Mouse (Mus musculus) hematopoietic stem cell, adult 5-6 weeks (primary cell): ENCODE measurements around the gene Ago3. TPM values are rescaled to one million over a fixed set of nuclear protein-coding genes. Genes with fewer than 3 reads are reported as not detected.

Experiments
- ATAC-seq, 2 experiments: fragments of 125-278 bp in 1 of 2; replicated peaks in 1 of 2; 2 replicates each; pipeline ENCODE4 v1.8.0; 2016 to 2017; ENCODE audit warnings: inconsistent platforms in 2 of 2, mild to moderate bottlenecking in 2 of 2, moderate number of reproducible peaks in 2 of 2, low read depth in 1 of 2, moderate TSS enrichment in 1 of 2; ENCODE audit not compliant: low FRiP score in 2 of 2, poor library complexity in 2 of 2, severe bottlenecking in 2 of 2, insufficient read depth in 1 of 2, low TSS enrichment in 1 of 2
- total RNA-seq: library from RNA; stranded (forward); fragments of 172-1452, 232-1000 nt; gene quantifications from 2 replicates; pipeline ENCODE4 v1.2.3, GENCODE M21; 2017

Gene Ago3
- 7.5 and 13.1 TPM in 2 replicates for total RNA-seq

- ATAC-seq: peak; percentile 84 to 92
These were observed at the start of gene Ago3 for GRCm38 (mm10) chr4:126429347-126430079. Gene Ago3, minus strand, starts transcription at chr4:126429556.

DNA sequence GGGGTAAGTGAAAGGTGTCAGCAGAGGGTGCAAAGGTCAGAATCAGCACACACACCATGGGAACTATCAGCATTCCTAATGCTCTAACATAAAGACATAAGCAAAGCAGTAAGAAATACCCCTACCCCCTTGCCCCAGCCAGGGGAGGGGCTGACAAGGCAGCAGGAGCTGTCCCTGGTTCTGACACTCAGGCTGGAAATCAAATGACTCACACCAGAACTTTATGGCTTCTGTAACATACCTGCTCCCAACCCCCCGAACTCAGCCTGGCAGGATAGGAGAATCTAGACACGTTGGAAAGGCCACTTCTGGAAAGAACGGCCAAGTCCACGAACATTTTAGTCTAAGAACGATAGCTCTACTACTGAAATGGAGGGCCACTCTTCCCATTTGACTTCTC is 43.7 kb upstream of the Ago3 start:
- ATAC-seq: no peak

DNA sequence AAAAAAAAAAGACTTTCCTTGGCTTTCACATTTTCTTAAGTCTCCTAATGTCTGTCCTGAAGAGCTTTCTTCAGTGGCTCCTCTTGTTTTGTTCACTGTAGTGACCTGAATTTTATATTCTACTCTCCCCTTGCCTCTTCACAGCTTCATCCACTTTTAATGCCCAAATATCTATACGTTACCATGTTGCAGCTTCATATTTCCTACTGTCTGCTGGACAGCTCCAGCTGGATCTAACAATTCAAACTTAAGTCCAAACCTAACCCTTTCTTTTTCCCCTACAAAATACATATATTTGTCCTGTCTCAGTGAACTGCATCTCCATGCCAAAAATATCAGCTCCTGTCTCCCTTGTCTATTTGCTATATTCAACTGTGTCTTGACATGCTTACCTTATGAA is 40.0 kb upstream of the Ago3 start:
- no peak for ATAC-seq

DNA sequence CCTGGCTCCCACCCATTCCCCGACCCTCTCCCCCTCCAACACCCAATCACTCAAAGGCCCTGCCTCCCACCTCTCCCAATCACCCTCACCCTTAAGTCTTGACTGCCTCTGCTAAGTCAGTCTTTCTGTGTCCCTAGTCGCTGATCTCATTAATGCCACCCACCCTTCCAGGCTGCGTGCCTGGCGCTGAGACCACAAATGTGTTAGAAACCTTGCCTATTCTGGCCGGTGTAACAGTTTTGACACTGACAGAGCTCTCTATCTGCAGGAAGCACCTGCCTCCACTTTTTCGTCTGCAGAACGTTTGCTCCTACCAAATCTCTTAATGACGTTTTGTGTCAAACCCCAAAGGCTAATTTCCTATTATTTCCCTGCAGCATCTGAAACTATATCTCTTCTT is 39.6 kb upstream of the Ago3 start:
- peak; percentile 67 to 78 for ATAC-seq

DNA sequence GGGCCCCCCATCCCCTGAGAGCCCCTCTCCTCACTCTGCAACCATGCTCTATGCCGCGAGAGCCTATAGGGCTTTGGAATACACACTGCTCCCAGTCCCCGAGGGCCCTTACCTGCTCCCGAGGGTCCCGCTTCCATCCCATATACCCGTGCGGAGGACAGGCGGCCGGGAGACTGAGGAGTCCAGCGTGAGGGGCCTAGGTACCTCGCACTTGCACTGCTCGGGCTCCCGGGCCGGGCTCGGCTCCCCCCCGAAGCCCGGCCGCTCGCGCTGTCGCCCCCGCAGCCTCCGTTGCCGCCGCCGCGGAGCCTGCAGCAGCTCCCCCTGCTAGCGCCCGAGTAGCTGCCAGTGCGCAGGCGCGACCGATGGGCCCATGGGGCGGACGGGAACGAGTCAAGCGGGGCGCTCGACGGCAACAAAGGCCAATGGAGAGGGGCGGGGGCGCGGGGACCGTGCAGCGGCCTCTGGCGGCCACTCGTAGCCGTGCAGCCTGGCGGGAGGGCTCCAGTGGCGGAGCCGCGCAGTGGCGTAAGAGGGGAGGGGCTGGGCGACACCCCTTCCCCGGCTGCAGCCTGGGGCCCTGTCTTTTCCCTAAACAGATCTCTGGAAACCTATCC is 39.0 kb upstream of the Ago3 start, which contains the start of gene Ago1:
TSS of gene Ago1 (minus strand) at position 299 of the 617 bp plus-strand sequence.
- peak; percentile 83 to 86 for ATAC-seq

DNA sequence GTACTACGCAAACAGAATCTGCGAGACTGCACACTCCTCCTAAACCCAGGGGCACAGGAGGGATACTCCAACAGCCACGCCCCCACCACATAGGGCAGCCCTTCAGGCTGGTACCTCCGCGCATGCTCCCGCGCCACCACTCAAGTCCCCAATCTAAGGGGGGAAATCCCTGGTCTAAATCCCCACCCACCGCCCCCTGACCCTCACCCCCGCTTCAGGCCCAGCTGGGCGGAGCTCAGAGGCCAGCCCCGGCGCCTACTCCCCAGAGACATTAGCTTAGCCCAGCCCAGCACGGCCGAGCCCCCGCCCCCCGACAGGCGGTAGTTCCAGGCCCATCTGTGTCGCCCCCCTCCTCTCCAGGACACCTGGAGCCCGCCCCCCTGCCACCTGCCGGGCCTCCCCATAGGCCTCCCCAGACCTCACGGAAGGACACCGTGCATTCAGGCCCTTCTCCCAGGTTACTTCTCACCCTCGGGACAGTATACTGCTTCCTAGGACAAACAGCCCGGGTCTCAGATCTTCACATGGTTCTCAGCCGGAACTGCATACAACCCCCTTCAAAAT is 38.4 kb upstream of the Ago3 start:
- ATAC-seq: peak; percentile 37 to 49

DNA sequence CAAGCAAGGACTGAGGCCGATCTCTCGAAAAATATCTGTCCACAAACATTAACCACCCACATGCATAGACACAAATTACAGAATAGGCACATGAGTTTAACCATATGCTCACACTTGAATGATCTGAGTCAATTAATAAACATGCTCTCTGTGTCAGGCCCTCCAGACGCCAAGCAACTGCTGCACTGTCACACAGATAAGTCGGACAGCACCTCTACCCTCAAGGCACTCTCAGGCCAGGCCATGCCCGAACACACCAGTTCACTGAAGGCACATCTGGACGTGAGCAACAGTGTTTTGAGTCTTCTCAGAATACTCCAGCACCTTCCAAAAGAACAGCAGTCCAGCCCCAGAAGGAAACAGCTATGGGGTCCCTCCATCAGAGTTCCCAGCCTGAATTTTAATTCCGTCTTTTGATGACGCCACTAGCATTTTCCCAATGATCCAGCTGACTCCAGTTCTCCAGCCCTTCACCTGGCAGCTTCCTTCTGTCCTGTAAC is 36.9 kb upstream of the Ago3 start:
- no peak for ATAC-seq

DNA sequence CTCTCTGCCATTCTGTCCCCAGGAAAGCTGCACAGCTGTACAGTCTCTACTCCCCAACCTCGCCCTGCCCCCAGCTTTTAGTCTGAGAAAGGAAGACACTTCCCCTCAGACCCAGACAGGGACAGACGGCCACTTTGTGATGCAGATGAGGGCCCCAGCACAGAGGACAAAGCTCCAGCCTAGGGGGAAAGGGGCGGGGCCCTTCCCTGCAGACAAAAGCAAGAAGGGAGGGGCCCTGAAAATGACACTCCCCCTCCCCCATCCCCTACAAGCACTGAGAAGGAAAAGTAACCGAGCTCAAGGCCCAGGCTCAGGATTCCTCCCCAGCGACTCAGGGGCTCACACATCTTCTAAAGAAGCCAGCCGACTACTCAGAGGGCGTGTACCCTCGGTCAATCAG is 36.5 kb upstream of the Ago3 start:
- no peak for ATAC-seq

DNA sequence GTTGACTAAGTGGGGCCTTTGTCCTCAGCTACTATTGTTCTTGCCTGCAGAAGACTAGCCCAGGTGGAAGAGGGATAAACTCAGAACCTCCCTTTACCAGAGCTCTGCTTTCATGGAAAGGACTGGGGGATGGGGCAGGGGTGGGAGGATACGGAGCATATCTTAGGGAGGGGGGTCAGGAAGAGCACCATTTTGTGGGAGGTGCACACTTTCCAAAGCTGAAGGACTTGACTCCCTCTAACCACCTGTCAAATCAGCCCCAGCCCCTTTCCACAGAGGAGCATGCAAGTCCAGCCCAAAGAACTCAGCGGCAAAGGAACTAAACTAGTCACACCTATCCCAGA is 35.5 kb upstream of the Ago3 start:
- ATAC-seq: no peak

- ATAC-seq: no peak
These were observed 35.0 kb upstream of the Ago3 start for GRCm38 (mm10) chr4:126464189-126464891.

DNA sequence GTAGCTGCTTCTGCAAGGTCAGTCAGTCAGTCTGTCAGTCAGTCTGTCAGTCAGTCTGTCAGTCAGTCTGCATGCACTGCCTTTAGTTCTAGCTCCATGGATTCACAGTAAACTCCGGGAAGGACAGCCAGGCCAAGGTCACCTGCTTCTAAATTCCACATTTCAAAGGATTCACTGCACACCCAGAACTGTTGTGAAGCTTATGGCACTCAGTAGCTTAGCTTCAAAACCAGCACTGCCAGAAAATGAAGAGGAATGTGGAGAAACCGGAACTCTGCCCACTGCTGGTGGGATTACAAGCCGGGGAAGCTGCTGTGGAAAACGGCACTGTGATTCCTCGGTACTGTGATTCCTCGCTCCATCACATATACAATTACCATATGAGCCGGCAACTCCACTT is 26.1 kb upstream of the Ago3 start:
- no peak for ATAC-seq

GRCm38 (mm10) chr4:126454547-126455254 is 25.3 kb upstream of the Ago3 start:
- no peak for ATAC-seq

GRCm38 (mm10) chr4:126450268-126450667 is 20.9 kb upstream of the Ago3 start:
- ATAC-seq: no peak

DNA sequence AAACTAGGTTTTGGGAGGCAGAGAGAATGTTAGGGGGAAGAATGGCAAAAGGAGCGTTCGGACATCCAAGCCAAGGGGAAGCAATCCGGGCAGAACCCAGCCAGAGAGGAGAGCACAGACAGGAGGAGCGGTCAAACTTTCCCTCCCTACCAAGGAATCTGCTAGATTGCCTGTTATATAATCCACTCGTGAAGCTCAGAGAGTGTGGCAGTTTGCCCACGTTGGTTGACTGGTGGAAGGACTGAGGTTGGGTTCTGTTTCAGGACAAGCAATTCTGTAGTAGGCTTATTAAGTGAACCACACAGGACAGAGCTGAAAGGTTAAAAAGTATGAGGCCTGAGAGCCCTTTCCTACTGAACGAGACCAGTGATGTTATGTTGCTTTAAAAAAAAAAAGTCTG is 17.8 kb upstream of the Ago3 start:
- ATAC-seq: no peak

- no peak for ATAC-seq
These were observed 15.2 kb upstream of the Ago3 start for GRCm38 (mm10) chr4:126444528-126444927.

GRCm38 (mm10) chr4:126438261-126438660 is 8.9 kb upstream of the Ago3 start:
- no peak for ATAC-seq

DNA sequence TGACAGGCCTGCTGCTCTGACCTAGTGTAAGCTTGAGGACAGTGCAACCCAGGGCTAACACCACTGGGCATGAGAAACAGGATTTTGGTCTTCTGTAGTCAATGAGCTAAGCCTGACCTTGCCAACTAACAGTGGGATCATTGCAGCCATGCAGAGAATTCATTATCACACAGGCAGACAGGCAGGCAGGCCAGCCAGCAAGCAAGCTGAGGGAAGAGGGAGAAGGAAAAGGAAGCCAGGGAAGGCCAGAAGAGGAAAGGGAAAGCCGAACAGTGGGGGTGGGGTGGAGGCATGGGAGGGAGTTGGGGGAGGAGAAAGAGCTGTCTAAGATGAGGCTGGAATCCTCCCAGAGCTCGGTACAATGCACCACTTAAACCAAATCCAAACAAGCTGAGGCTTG is 6.9 kb upstream of the Ago3 start:
- ATAC-seq: no peak
